Mouse (Mus musculus): ENCODE measurements around the gene Gm26566. TPM values are rescaled to one million over a fixed set of nuclear protein-coding genes. Genes with fewer than 3 reads are reported as not detected.
"Not testable (repeated sequence)": the region's sequence is repeated elsewhere in the genome, so short reads cannot be mapped to it uniquely, and the experiment has no call there.

Gene Gm26566
- polyA plus RNA-seq, 1 experiment: 0.68 TPM

DNA sequence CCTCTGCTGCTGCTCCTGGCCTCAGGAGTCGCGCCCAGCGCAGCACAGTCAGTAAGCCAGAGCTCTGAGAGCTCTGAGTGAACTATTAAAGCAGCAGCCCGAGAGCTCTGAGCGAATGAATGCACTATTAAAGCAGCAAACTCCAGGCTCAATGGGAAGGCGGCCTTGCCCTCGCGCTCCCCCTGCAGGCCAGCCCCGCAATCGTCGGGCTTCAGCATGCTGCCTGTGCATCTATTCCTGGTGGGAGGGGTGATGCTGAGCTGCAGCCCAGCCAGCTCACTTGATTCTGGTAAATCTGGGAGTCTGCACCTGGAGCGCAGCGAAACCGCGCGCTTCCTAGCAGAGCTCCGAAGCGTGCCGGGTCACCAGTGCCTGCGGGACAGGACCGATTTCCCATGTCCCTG is 36.0 kb downstream of the Gm26566 start:
- H3K27ac ChIP-seq (ENCODE audit: insufficient read depth, low read depth, low read length): peak overlapping the region; percentile 83; the same call in 1 of the 2 replicates
- not testable (repeated sequence) for H3K36me3 ChIP-seq (ENCODE audit: control insufficient read depth, insufficient read depth, low read length); H3K27me3 ChIP-seq (ENCODE audit: control insufficient read depth, insufficient read depth, low read length); H3K4me1 ChIP-seq (ENCODE audit: control insufficient read depth, insufficient read depth, insufficient read length, low read length)
- 0% methylated on average over 21 of the region's 21 CpGs for WGBS
- peak overlapping the region; percentile 75 for H3K4me3 ChIP-seq (ENCODE audit: low read depth, low read length)
- peak; percentile 60 for TF ChIP-seq CTCF (IDR thresholded peaks at IDR 0.05; ENCODE audit: extremely low read depth, insufficient read length, insufficient replicate concordance, low read depth, low read length)

DNA sequence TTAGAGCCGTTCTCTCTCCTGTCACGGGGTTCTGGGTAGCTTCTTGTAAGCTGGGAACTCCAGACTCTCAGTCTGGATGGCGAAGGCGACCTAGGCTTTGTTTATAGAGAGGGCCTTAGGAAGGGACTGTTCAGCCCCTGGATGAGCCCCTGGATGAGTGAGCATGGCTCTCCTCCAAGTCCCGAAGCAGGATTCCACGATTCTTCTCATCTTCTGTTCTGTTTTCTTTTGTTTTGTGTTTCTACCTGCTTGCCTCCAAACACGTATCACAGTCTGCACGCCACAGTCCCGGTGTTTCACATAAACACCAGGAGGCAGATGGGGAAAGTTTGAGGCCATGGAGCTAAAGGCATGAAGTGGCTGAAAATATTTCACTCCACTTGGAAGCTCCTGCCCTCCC is 37.1 kb downstream of the Gm26566 start:
- H3K36me3 ChIP-seq (ENCODE audit: control insufficient read depth, insufficient read depth, low read length); H3K4me1 ChIP-seq (ENCODE audit: control insufficient read depth, insufficient read depth, insufficient read length, low read length); H3K27ac ChIP-seq (ENCODE audit: insufficient read depth, low read depth, low read length); H3K27me3 ChIP-seq (ENCODE audit: control insufficient read depth, insufficient read depth, low read length); H3K4me3 ChIP-seq (ENCODE audit: low read depth, low read length): not testable (repeated sequence)
- WGBS: 88% methylated on average over 9 of the region's 9 CpGs

DNA sequence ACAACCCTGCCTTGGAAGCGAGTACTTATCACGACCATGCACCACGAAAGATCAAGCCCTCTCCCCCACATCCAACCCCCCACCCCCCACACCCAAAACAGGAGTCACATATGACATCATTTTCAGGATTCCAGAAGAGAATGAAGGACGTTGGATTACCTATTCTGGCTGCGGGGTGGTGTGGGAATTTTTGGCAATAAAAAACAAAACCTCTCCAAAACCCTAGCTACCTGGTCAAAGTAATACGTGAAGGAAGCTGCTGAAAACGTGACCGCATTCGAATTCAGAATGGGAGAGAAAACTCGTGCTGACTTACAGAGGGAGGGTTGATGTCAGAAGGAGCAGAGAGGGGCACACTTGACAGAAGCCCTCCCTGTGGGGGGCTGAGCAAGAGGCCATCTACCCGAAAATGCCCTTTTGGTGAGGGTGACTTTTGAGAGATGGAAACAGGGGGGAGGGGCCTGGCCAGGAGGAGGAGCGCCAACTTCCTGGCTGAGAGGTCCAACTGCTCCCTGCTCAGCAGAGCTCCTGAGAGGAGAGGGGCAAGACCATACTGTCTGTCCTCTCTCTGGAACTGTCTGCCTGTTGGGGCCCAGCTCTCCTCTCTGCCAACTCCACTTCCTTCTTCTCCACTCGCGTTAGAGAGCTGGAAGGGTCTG is 38.1 kb downstream of the Gm26566 start, which contains the start of gene Gm13283:
Gene Gm13283 (plus strand): TSS at position 510 of the 659 bp plus-strand sequence.
- not testable (repeated sequence) for H3K27me3 ChIP-seq (ENCODE audit: control insufficient read depth, insufficient read depth, low read length); H3K27ac ChIP-seq (ENCODE audit: insufficient read depth, low read depth, low read length); H3K4me1 ChIP-seq (ENCODE audit: control insufficient read depth, insufficient read depth, insufficient read length, low read length); H3K36me3 ChIP-seq (ENCODE audit: control insufficient read depth, insufficient read depth, low read length)
- 18% methylated on average over 12 of the region's 14 CpGs for WGBS
- H3K4me3 ChIP-seq (ENCODE audit: low read depth, low read length): peak within 1 kb of the TSS; percentile 55

DNA sequence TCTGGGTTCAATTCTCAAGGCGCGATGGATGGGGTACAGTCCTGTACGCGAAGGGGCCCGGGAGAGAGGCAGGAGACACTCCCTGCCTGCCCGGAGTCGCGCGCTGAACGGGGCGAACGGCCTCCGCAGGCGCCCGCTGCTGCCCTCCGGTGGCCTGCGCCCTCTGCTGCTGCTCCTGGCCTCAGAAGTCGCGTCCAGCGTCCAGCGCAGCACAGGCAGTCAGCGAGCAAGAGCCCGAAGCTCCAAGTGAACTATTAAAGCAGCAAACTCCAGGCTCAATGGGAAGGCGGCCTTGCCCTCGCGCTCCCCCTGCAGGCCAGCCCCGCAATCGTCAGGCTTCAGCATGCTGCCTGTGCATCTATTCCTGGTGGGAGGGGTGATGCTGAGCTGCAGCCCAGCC is 38.8 kb downstream of the Gm26566 start:
- not testable (repeated sequence) for H3K4me1 ChIP-seq (ENCODE audit: control insufficient read depth, insufficient read depth, insufficient read length, low read length); H3K27me3 ChIP-seq (ENCODE audit: control insufficient read depth, insufficient read depth, low read length); H3K27ac ChIP-seq (ENCODE audit: insufficient read depth, low read depth, low read length); H3K36me3 ChIP-seq (ENCODE audit: control insufficient read depth, insufficient read depth, low read length)
- WGBS: 0% methylated on average over 23 of the region's 28 CpGs
- H3K4me3 ChIP-seq (ENCODE audit: low read depth, low read length): peak overlapping the region; percentile 55
- TF ChIP-seq CTCF (IDR thresholded peaks at IDR 0.05; ENCODE audit: extremely low read depth, insufficient read length, insufficient replicate concordance, low read depth, low read length): 0 out of 2 replicates have a peak, but pooled peaks have one; percentile 17

DNA sequence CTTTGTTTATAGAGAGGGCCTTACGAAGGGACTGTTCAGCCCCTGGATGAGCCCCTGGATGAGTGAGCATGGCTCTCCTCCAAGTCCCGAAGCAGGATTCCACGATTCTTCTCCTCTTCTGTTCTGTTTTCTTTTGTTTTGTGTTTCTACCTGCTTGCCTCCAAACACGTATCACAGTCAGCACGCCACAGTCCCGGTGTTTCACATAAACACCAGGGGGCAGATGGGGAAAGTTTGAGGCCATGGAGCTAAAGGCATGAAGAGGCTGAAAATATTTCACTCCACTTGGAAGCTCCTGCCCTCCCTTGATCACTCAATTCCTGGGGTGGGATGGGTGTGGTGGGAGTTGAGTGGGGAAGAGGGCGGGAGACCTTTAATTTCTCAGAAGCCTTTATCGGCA is 40.2 kb downstream of the Gm26566 start:
- WGBS: 70% methylated on average over 6 of the region's 8 CpGs
- H3K4me1 ChIP-seq (ENCODE audit: control insufficient read depth, insufficient read depth, insufficient read length, low read length); H3K4me3 ChIP-seq (ENCODE audit: low read depth, low read length): not testable (repeated sequence)

DNA sequence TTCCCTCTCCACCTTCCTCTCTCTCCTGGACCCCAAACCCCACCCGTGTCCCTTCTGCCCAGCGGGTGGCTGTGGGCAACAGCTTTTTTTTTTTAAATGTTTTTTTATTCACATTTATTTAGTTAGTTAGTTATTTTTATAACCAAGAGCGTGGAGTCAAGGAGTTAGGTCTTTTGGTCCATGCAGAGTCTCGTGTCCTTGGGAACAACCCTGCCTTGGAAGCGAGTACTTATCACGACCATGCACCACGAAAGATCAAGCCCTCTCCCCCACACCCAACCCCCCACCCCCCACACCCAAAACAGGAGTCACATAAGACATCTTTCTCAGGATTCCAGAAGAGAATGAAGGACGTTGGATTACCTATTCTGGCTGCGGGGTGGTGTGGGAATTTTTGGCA is 40.7 kb downstream of the Gm26566 start:
- H3K4me3 ChIP-seq (ENCODE audit: low read depth, low read length); H3K36me3 ChIP-seq (ENCODE audit: control insufficient read depth, insufficient read depth, low read length); H3K27me3 ChIP-seq (ENCODE audit: control insufficient read depth, insufficient read depth, low read length); H3K27ac ChIP-seq (ENCODE audit: insufficient read depth, low read depth, low read length); H3K4me1 ChIP-seq (ENCODE audit: control insufficient read depth, insufficient read depth, insufficient read length, low read length): not testable (repeated sequence)
- whole genome bisulfite sequencing: 56% methylated on average over 9 of the region's 9 CpGs

More for the DNA sequence above, 40.2 kb downstream of the Gm26566 start:
- not testable (repeated sequence) for H3K27me3 ChIP-seq (ENCODE audit: control insufficient read depth, insufficient read depth, low read length); H3K36me3 ChIP-seq (ENCODE audit: control insufficient read depth, insufficient read depth, low read length); H3K27ac ChIP-seq (ENCODE audit: insufficient read depth, low read depth, low read length)

DNA sequence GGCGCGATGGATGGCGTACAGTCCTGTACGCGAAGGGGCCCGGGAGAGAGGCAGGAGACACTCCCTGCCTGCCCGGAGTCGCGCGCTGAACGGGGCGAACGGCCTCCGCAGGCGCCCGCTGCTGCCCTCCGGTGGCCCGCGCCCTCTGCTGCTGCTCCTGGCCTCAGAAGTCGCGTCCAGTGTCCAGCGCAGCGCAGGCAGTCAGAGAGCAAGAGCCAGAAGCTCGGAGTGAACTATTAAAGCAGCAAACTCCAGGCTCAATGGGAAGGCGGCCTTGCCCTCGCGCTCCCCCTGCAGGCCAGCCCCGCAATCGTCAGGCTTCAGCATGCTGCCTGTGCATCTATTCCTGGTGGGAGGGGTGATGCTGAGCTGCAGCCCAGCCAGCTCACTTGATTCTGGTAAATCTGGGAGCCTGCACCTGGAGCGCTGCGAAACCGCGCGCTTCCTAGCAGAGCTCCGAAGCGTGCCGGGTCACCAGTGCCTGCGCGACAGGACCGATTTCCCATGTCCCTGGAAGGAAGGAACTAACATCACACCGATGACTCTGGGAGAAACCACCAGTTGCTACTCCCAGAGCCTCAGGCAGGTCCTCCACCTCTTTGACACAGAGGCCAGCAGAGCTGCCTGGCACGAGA is 41.9 kb downstream of the Gm26566 start:
- 4% methylated on average over 34 of the region's 42 CpGs for WGBS
- H3K27ac ChIP-seq (ENCODE audit: insufficient read depth, low read depth, low read length); H3K27me3 ChIP-seq (ENCODE audit: control insufficient read depth, insufficient read depth, low read length); H3K4me1 ChIP-seq (ENCODE audit: control insufficient read depth, insufficient read depth, insufficient read length, low read length); H3K36me3 ChIP-seq (ENCODE audit: control insufficient read depth, insufficient read depth, low read length): not testable (repeated sequence)
- peak overlapping the region; percentile 59 for H3K4me3 ChIP-seq (ENCODE audit: low read depth, low read length)
- peak; percentile 34; the same call in 1 of the 2 replicates for TF ChIP-seq CTCF (IDR thresholded peaks at IDR 0.05; ENCODE audit: extremely low read depth, insufficient read length, insufficient replicate concordance, low read depth, low read length)

Other genes starting within 250 kb of the Gm26566 start
- gene Ifnb1, start 199.0 kb upstream of the Gm26566 start, polyA plus RNA-seq (2012; rRNA removed): not detected in 2 replicates
- gene Ifna15, start 163.6 kb upstream of the Gm26566 start, polyA plus RNA-seq (2012; rRNA removed): not detected in 2 replicates
- gene Ifna14, start 150.0 kb upstream of the Gm26566 start, polyA plus RNA-seq (2012; rRNA removed): not detected in 2 replicates
- gene Ifna9, start 129.4 kb upstream of the Gm26566 start, polyA plus RNA-seq (2012; rRNA removed): not detected in 2 replicates
- not detected in 2 replicates for gene Ifna12, start 118.4 kb upstream of the Gm26566 start, polyA plus RNA-seq (2012; rRNA removed)
- not detected in 2 replicates for gene C87499, start 87.4 kb upstream of the Gm26566 start, polyA plus RNA-seq (2012; rRNA removed)
- gene Ifna13, start 77.3 kb upstream of the Gm26566 start, polyA plus RNA-seq (2012; rRNA removed): not detected in 2 replicates
- gene Ifna16, start 44.9 kb upstream of the Gm26566 start, polyA plus RNA-seq (2012; rRNA removed): not detected in 2 replicates
- gene Ifna2, start 37.9 kb upstream of the Gm26566 start, polyA plus RNA-seq (2012; rRNA removed): not detected in 2 replicates
- gene Ifnab, start 30.4 kb upstream of the Gm26566 start, polyA plus RNA-seq (2012; rRNA removed): not detected in 2 replicates
- gene Klhl9, start 660 bp downstream of the Gm26566 start, polyA plus RNA-seq (2012; rRNA removed): 6.5 and 11.3 TPM in 2 replicates
- not detected in 2 replicates for gene Gm13271, start 33.1 kb downstream of the Gm26566 start, polyA plus RNA-seq (2012; rRNA removed)
- gene Gm13283, start 38.3 kb downstream of the Gm26566 start, polyA plus RNA-seq (2012; rRNA removed): 0.08 TPM in 2 replicates
- gene Gm13290, start 52.0 kb downstream of the Gm26566 start, polyA plus RNA-seq (2012; rRNA removed): not detected in 2 replicates
- not detected in 2 replicates for gene Gm13289, start 55.1 kb downstream of the Gm26566 start, polyA plus RNA-seq (2012; rRNA removed)
- gene Gm13272, start 58.0 kb downstream of the Gm26566 start, polyA plus RNA-seq (2012; rRNA removed): not detected in 2 replicates
- gene Ifnz, start 60.3 kb downstream of the Gm26566 start, polyA plus RNA-seq (2012; rRNA removed): not detected in 2 replicates
- gene Gm13276, start 63.9 kb downstream of the Gm26566 start, polyA plus RNA-seq (2012; rRNA removed): not detected in 2 replicates
- gene Gm13277, start 66.8 kb downstream of the Gm26566 start, polyA plus RNA-seq (2012; rRNA removed): not detected in 2 replicates
- not detected in 2 replicates for gene Gm13278, start 69.7 kb downstream of the Gm26566 start, polyA plus RNA-seq (2012; rRNA removed)
- not detected in 2 replicates for gene Gm13275, start 72.7 kb downstream of the Gm26566 start, polyA plus RNA-seq (2012; rRNA removed)
- gene Gm13279, start 75.6 kb downstream of the Gm26566 start, polyA plus RNA-seq (2012; rRNA removed): not detected in 2 replicates
- gene Gm13285, start 77.9 kb downstream of the Gm26566 start, polyA plus RNA-seq (2012; rRNA removed): not detected in 2 replicates
- gene Gm13287, start 81.4 kb downstream of the Gm26566 start, polyA plus RNA-seq (2012; rRNA removed): not detected in 2 replicates
- not detected in 2 replicates for gene Gm13288, start 83.7 kb downstream of the Gm26566 start, polyA plus RNA-seq (2012; rRNA removed)
- not detected in 2 replicates for gene Ifna7, start 94.4 kb downstream of the Gm26566 start, polyA plus RNA-seq (2012; rRNA removed)
- gene Ifna11, start 98.2 kb downstream of the Gm26566 start, polyA plus RNA-seq (2012; rRNA removed): not detected in 2 replicates
- not detected in 2 replicates for gene Ifna6, start 105.6 kb downstream of the Gm26566 start, polyA plus RNA-seq (2012; rRNA removed)
- gene Ifna5, start 113.7 kb downstream of the Gm26566 start, polyA plus RNA-seq (2012; rRNA removed): not detected in 2 replicates
- gene Ifna4, start 120.1 kb downstream of the Gm26566 start, polyA plus RNA-seq (2012; rRNA removed): not detected in 2 replicates
- not detected in 2 replicates for gene Ifna1, start 128.3 kb downstream of the Gm26566 start, polyA plus RNA-seq (2012; rRNA removed)
- gene Ifne, start 158.4 kb downstream of the Gm26566 start, polyA plus RNA-seq (2012; rRNA removed): 0.42 TPM in 1 of 2 replicates, not detected in the other

Measured in small intestine, adult 2 months (tissue).